ENCODE assay signal across 20 mouse cellular contexts in the genomic region with DNA sequence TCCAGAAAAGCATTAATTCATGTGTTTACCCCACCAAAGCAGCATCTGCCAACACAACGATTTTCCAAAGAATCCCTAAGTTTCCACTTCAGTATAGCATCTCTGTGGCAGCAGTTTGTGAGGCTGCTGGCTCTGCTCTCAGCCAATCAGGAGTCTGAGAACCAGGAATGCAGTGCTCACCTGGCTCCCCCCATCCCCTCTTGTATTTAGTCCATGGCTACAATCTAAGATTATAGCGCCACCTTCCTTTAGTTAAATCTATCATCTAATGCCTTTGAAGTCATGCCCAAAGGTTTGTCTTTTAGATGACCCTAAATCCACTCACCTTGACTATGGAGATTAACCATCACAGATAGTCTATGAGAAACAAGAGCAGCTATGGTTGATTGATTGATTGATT. TPM values are rescaled to one million over a fixed set of nuclear protein-coding genes. Genes with fewer than 3 reads are reported as not detected.
"Had no signal": no experiment of that assay in that cellular context is flagged by ENCODE, and none has a peak within 500 bp of the region (broad histone marks: within the 10 kb centered on the region; RNA-seq: fewer than 3 reads in every experiment).

No protein-coding gene starts in this region.

- H3K27me3 ChIP-seq: limb, embryonic 12.5 days; limb, embryonic 15.5 days; neural tube, embryonic 13.5 days; stomach, embryonic 15.5 days had no signal

- H3K27ac ChIP-seq: limb, embryonic 12.5 days; limb, embryonic 15.5 days; liver, embryonic 14.5 days; macrophage; neural tube, embryonic 13.5 days; stomach, embryonic 15.5 days had no signal

- H3K9ac ChIP-seq: limb, embryonic 12.5 days; limb, embryonic 15.5 days; liver, embryonic 14.5 days; liver, postnatal 0 days; lung, embryonic 14.5 days; neural tube, embryonic 13.5 days; stomach, embryonic 15.5 days had no signal

- DNase-seq: kidney, adult 18-20 months; spleen, adult 18-20 months had no signal

- H3K4me1 ChIP-seq: limb, embryonic 12.5 days; limb, embryonic 15.5 days; neural tube, embryonic 13.5 days; stomach, embryonic 15.5 days had no signal

- H3K4me3 ChIP-seq: limb, embryonic 12.5 days; limb, embryonic 15.5 days; neural tube, embryonic 13.5 days; stomach, embryonic 15.5 days had no signal

- H3K36me3 ChIP-seq: limb, embryonic 12.5 days; limb, embryonic 15.5 days; neural tube, embryonic 13.5 days; stomach, embryonic 15.5 days had no signal

- ATAC-seq: liver, postnatal 0 days; lung, postnatal 0 days had no signal

- H3K9me3 ChIP-seq: limb, embryonic 12.5 days; limb, embryonic 15.5 days; neural tube, embryonic 13.5 days; stomach, embryonic 15.5 days had no signal

- H3K4me2 ChIP-seq: limb, embryonic 12.5 days; limb, embryonic 15.5 days; liver, embryonic 11.5 days; lung, embryonic 14.5 days; neural tube, embryonic 13.5 days; stomach, embryonic 15.5 days had no signal

RNA-seq across cellular contexts. Expression of a gene that starts 8.9 kb away (rescaled TPM):
- total RNA-seq: layer of hippocampus, adult 18-20 months; layer of hippocampus, postnatal 14 days; left cerebral cortex, adult 8-10 months; left cerebral cortex, postnatal 14 days; left cerebral cortex, postnatal 4 days; megakaryocyte, adult 5-6 weeks had no signal
- polyA plus RNA-seq: kidney, embryonic 16.5 days; limb, embryonic 12.5 days; limb, embryonic 15.5 days; liver, embryonic 11.5 days; liver, embryonic 14.5 days; liver, postnatal 0 days; lung, embryonic 14.5 days; lung, postnatal 0 days; macrophage; neural tube, embryonic 13.5 days; stomach, embryonic 15.5 days had no signal

RNA-seq across cellular contexts. Expression of a gene that starts 48.2 kb away (rescaled TPM):
- total RNA-seq: layer of hippocampus, adult 18-20 months; layer of hippocampus, postnatal 14 days; left cerebral cortex, adult 8-10 months; left cerebral cortex, postnatal 14 days; left cerebral cortex, postnatal 4 days; megakaryocyte, adult 5-6 weeks had no signal
- polyA plus RNA-seq: kidney, embryonic 16.5 days; limb, embryonic 12.5 days; limb, embryonic 15.5 days; liver, embryonic 11.5 days; liver, embryonic 14.5 days; liver, postnatal 0 days; lung, embryonic 14.5 days; lung, postnatal 0 days; macrophage; neural tube, embryonic 13.5 days; stomach, embryonic 15.5 days; thymus, postnatal 0 days had no signal
